Mouse (Mus musculus): ENCODE data around the gene Tectb.

- TF ChIP-seq POLR2A (IDR thresholded peaks at IDR 0.05; ENCODE audit: borderline replicate concordance, insufficient read depth, low read length) (no peak), CTCF (IDR thresholded peaks at IDR 0.05; ENCODE audit: borderline replicate concordance, insufficient read depth, low read depth, low read length) (no peak)
Measured at GRCm38 (mm10) chr19:55135918-55136317, 44.6 kb upstream of the Tectb start.

Measured in cerebellum, adult 2 months (tissue).